Mouse (Mus musculus) limb, embryonic 15.5 days (tissue): ENCODE data around the gene Tada3. TPM values are rescaled to one million over a fixed set of nuclear protein-coding genes. Genes with fewer than 3 reads are reported as not detected.

Experiments
- ATAC-seq: fragments of 200-750 bp; cut with Nextera tagmentation; 2 replicates; pipeline ENCODE4 v1.8.0; 2017; ENCODE audit warnings: low read depth, moderate TSS enrichment; ENCODE audit not compliant: insufficient number of reproducible peaks, low FRiP score, low TSS enrichment
- H3K27ac ChIP-seq: fragments of 300-500 bp; sonication (generic); 2 replicates; pipeline ENCODE4 v1.5.1; 2015; ENCODE audit warnings: moderate library complexity, mild to moderate bottlenecking, inconsistent platforms
- H3K27me3 ChIP-seq: fragments of 300-500 bp; sonication (generic); 2 replicates; pipeline ENCODE4 v1.6.1; 2015; ENCODE audit warnings: inconsistent platforms
- H3K36me3 ChIP-seq: fragments of 300-500 bp; sonication (generic); 2 replicates; pipeline ENCODE4 v1.6.1; 2015; ENCODE audit warnings: inconsistent platforms
- H3K4me1 ChIP-seq: fragments of 300-500 bp; sonication (generic); 2 replicates; pipeline ENCODE4 v1.6.1; 2015; ENCODE audit warnings: inconsistent platforms
- H3K4me2 ChIP-seq: fragments of 300-500 bp; sonication (generic); 2 replicates; pipeline ENCODE4 v1.6.1; 2015; ENCODE audit warnings: mild to moderate bottlenecking, inconsistent platforms
- H3K4me3 ChIP-seq: fragments of 300-500 bp; sonication (generic); 2 replicates; pipeline ENCODE4 v1.5.1; 2015; ENCODE audit warnings: mild to moderate bottlenecking, inconsistent platforms
- H3K9ac ChIP-seq: fragments of 300-500 bp; sonication (generic); 2 replicates; pipeline ENCODE4 v1.6.1; 2015; ENCODE audit warnings: inconsistent platforms
- H3K9me3 ChIP-seq: fragments of 300-500 bp; sonication (generic); 2 replicates; pipeline ENCODE4 v1.6.1; 2016; ENCODE audit warnings: inconsistent platforms
- WGBS: fragments of 180-500 bp; shearing (Covaris S2); methylation state at CpG from one replicate; pipeline ENCODE4 v1.1.7; 2015; 5-methylcytosine and 5-hydroxymethylcytosine counted together
- polyA plus RNA-seq: library from polyadenylated mRNA; unstranded; fragments of >200 nt; fragmentation: Nextera tagmentation; extraction: Ambion mirVana; gene quantifications from 2 replicates; pipeline ENCODE4 v1.2.1, GENCODE M21; 2015

Gene Tada3
- polyA plus RNA-seq, 1 experiment from 2014 or later, result 45.1 TPM

GRCm38 (mm10) chr6:113362241-113362640, 15.4 kb downstream of the Tada3 start:
- Histone ChIP-seq H3K36me3 (peaks cover 10% of the 10 kb centered on the region), H3K4me3 (no peak overlapping the region), H3K27ac (no peak overlapping the region), H3K4me1 (no peaks in the 10 kb centered on the region), H3K27me3 (no peaks in the 10 kb centered on the region), H3K9ac (no peak overlapping the region), H3K4me2 (no peak overlapping the region), H3K9me3 (no peaks in the 10 kb centered on the region)
- ATAC-seq, result no peak
- 95% methylated on average over 1 of the region's 1 CpGs for WGBS

DNA sequence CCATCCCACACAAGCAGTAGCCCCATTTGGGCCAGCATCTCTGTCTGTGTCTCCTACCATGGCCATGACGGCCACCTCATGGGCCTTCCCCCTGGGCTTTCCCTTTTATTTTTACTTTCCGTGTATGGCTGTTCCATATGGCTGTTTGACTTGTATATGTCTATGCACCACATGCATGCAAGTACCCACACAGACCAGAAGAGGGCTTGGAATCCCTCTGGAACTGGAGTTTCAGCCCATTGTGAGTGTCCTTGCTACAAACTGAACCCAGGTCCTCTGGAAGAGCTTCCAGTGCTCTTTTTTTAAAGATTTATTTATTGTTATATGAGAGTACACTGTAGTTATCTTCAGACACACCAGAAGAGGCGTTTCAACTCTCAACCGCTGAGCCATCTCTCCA, 16.2 kb downstream of the Tada3 start:
- Histone ChIP-seq H3K9me3 (no peaks in the 10 kb centered on the region), H3K36me3 (0 out of 2 replicates have a peak, but pooled peaks cover 3% of the 10 kb centered on the region), H3K4me1 (no peaks in the 10 kb centered on the region), H3K27me3 (no peaks in the 10 kb centered on the region), H3K27ac (no peak overlapping the region), H3K9ac (no peak overlapping the region), H3K4me3 (no peak overlapping the region), H3K4me2 (no peak overlapping the region)
- 75% methylated on average over 4 of the region's 4 CpGs for WGBS
- no peak for ATAC-seq

DNA sequence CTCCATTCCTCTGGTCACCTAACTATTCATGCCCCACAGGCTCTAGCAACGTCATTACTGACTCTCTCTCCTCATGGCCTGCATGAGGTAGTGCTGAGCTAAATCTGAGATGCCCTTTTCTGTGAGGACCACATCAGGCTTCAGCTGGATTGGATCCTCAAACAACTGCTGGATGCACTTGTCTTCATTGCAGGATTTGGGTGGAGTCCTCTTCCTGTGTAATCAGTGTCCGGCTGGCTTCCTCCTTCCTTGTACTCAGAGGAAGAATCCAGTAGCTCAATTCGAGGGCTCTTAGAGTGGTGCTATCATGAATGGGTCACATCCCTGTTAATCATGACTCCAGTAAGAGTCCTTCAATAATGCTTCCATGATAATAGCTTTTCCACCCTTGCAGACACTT, 24.0 kb downstream of the Tada3 start:
- no peaks in the 10 kb centered on the region for H3K27me3 ChIP-seq
- H3K36me3 ChIP-seq, result no peaks in the 10 kb centered on the region
- H3K4me3 ChIP-seq, result no peak overlapping the region
- no peak for ATAC-seq
- H3K4me2 ChIP-seq, result no peak overlapping the region
- 71% methylated on average over 3 of the region's 3 CpGs for WGBS
- no peak overlapping the region for H3K9ac ChIP-seq
- H3K9me3 ChIP-seq, result no peaks in the 10 kb centered on the region
- H3K4me1 ChIP-seq, result no peaks in the 10 kb centered on the region
- no peak overlapping the region for H3K27ac ChIP-seq

DNA sequence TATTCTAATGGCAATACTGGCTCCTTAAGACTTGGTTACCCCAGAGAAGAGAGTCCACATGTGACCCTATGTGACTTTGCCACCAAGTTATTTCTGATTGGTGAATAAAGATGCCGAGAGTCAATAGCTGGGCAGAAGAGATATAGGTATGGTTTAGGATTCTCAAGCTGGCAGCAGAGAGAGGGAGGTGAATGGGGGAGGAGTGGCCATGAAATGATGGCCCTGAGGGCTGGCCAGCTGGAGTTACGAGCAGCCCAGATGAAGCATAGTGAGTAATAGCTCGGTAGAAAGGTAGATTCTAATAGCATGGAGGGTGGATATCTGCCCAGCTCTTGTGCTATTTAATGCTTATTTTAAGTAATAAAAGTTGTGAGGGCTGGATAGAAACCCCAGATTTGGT, 24.9 kb downstream of the Tada3 start:
- Histone ChIP-seq H3K27me3 (no peaks in the 10 kb centered on the region), H3K9me3 (no peaks in the 10 kb centered on the region), H3K9ac (no peak overlapping the region), H3K4me3 (no peak overlapping the region), H3K4me1 (no peaks in the 10 kb centered on the region), H3K4me2 (no peak overlapping the region), H3K36me3 (no peaks in the 10 kb centered on the region), H3K27ac (no peak overlapping the region)
- 58% methylated on average over 3 of the region's 3 CpGs for WGBS
- ATAC-seq, result no peak

GRCm38 (mm10) chr6:113351653-113352052, 26.0 kb downstream of the Tada3 start:
- Histone ChIP-seq H3K36me3 (no peaks in the 10 kb centered on the region), H3K27me3 (no peaks in the 10 kb centered on the region), H3K9ac (no peak overlapping the region), H3K27ac (no peak overlapping the region), H3K4me1 (no peaks in the 10 kb centered on the region), H3K4me3 (no peak overlapping the region), H3K9me3 (no peaks in the 10 kb centered on the region), H3K4me2 (no peak overlapping the region)
- WGBS, result 52% methylated on average over 10 of the region's 10 CpGs
- ATAC-seq, result no peak

GRCm38 (mm10) chr6:113351161-113351560, 26.5 kb downstream of the Tada3 start:
- Histone ChIP-seq H3K4me2 (no peak overlapping the region), H3K27me3 (no peaks in the 10 kb centered on the region), H3K36me3 (no peaks in the 10 kb centered on the region), H3K4me3 (no peak overlapping the region), H3K4me1 (no peaks in the 10 kb centered on the region), H3K27ac (no peak overlapping the region), H3K9me3 (no peaks in the 10 kb centered on the region), H3K9ac (no peak overlapping the region)
- no peak for ATAC-seq
- WGBS, result 95% methylated on average over 1 of the region's 1 CpGs

- Histone ChIP-seq H3K27me3 (no peaks in the 10 kb centered on the region), H3K27ac (no peak overlapping the region), H3K4me3 (no peak overlapping the region), H3K4me2 (no peak overlapping the region), H3K36me3 (no peaks in the 10 kb centered on the region), H3K4me1 (no peaks in the 10 kb centered on the region), H3K9ac (no peak overlapping the region), H3K9me3 (no peaks in the 10 kb centered on the region)
- ATAC-seq, result no peak
Observed at GRCm38 (mm10) chr6:113350538-113350937, 27.1 kb downstream of the Tada3 start.

DNA sequence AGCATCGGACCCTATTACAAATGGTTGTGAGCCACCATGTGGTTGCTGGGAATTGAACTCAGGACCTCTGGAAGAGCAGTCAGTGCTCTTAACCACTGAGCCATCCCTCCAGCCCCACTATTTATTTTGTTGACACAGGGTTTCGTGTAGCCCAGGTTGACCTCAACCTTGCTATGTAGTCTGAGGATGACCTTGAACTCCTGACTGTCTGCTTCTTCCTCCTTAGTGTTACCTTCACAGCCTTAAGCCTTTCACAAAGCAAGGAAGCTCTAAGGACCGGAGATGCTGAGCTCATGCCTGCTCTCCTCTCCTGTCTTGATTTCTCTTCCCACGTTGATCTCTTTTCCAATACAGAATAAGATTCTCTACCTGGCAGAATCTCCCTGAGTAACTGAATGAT, 30.8 kb downstream of the Tada3 start:
- Histone ChIP-seq H3K4me3 (no peak overlapping the region), H3K27me3 (no peaks in the 10 kb centered on the region), H3K27ac (no peak overlapping the region), H3K9me3 (no peaks in the 10 kb centered on the region), H3K4me2 (no peak overlapping the region), H3K9ac (no peak overlapping the region), H3K4me1 (peaks cover 21% of the 10 kb centered on the region), H3K36me3 (no peaks in the 10 kb centered on the region)
- WGBS, result 74% methylated on average over 4 of the region's 4 CpGs
- no peak for ATAC-seq

DNA sequence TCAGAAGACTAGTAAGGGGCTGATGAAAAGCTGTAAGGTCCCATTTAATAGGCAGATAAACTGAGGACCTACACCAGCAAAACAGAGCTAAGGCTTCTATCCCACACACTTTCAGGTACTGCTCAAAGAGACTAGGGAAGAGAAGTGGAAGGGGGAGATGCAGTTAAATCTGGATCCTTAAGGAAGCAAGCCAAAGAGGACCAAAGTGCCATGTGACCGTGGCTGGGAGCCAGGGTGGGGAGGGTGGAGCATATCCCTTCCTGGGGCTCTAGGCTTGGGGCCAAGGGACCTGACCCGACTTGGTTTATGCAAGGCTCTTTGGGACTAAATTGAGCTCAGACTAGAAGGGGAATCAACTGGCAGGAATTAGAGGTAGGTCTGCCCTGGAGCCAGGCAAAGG, 33.4 kb downstream of the Tada3 start:
- Histone ChIP-seq H3K9me3 (no peaks in the 10 kb centered on the region), H3K4me2 (peak overlapping the region; percentile 52), H3K9ac (peak overlapping the region; percentile 72; the same call in 1 of the 2 replicates), H3K27me3 (no peaks in the 10 kb centered on the region), H3K36me3 (peaks cover 18% of the 10 kb centered on the region), H3K27ac (peak overlapping the region; percentile 51; the same call in 1 of the 2 replicates), H3K4me3 (peak overlapping the region; percentile 60), H3K4me1 (peaks cover 25% of the 10 kb centered on the region)
- no peak for ATAC-seq
- 39% methylated on average over 2 of the region's 2 CpGs for WGBS

DNA sequence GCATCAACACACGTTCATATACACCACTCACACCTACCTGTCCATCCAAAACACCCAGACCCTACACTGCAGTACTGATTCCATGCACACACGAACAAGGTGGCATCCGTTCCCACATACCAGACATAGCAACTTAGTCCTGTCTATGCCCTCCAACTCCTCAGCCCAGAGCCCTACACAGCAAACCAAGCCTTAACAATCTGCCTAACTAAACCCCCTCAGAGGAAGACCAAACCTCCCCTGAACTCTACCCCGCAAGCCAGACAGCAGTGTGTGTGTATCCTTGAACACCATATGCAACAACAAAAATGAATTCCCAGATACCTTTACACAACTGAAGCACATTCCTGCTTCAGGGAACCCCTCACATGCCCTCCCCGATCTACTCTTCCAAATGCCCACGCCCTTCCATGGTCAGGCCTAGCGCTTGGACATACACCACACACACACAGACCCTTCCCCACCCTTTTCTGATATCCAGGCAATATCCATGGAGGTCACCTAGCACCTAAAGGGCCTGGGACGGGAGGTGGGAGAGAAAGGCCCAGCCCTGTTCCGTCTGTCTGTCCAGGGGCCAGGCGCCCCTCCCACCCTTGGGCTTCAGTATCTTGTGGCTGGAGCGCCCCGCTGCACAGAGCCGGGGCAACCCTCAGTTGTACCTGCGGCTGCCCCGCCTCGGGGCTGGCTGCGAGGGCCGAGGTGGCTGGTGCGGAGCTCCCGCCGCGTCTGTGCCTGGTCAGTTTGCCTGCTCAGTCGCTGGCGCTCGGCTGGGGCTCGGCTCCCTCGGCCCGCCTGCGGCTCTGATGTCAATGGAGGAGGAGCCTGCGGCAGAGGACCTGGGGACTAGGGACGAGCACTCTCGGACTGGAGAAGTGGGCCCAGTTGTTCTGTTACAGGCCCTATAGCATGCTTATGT, 34.2 kb downstream of the Tada3 start, which contains the start of gene Camk1:
Camk1 (minus strand) TSS at position 808 of the 916 bp plus-strand sequence.
- H3K4me1 ChIP-seq, result peaks cover 25% of the 10 kb centered on the region
- H3K27me3 ChIP-seq, result no peaks in the 10 kb centered on the region
- 14% methylated on average over 32 of the region's 32 CpGs for WGBS
- H3K4me3 ChIP-seq, result peak within 1 kb of the TSS; percentile 60
- peak; percentile 82 for ATAC-seq
- peaks cover 26% of the 10 kb centered on the region for H3K36me3 ChIP-seq
- peak within 1 kb of the TSS; percentile 72 for H3K9ac ChIP-seq
- H3K4me2 ChIP-seq, result peak within 1 kb of the TSS; percentile 52
- H3K27ac ChIP-seq, result peak within 1 kb of the TSS; percentile 51
- no peaks in the 10 kb centered on the region for H3K9me3 ChIP-seq

GRCm38 (mm10) chr6:113342297-113342696, 35.4 kb downstream of the Tada3 start:
- H3K36me3 ChIP-seq, result peaks cover 38% of the 10 kb centered on the region
- H3K4me2 ChIP-seq, result peak overlapping the region; percentile 52
- peaks cover 25% of the 10 kb centered on the region for H3K4me1 ChIP-seq
- no peaks in the 10 kb centered on the region for H3K9me3 ChIP-seq
- WGBS, result 54% methylated on average over 3 of the region's 7 CpGs
- H3K9ac ChIP-seq, result no peak overlapping the region; the same call in 1 of the 2 replicates
- H3K27me3 ChIP-seq, result no peaks in the 10 kb centered on the region
- no peak for ATAC-seq
- H3K27ac ChIP-seq, result no peak overlapping the region
- peak overlapping the region; percentile 60; the same call in 1 of the 2 replicates for H3K4me3 ChIP-seq

DNA sequence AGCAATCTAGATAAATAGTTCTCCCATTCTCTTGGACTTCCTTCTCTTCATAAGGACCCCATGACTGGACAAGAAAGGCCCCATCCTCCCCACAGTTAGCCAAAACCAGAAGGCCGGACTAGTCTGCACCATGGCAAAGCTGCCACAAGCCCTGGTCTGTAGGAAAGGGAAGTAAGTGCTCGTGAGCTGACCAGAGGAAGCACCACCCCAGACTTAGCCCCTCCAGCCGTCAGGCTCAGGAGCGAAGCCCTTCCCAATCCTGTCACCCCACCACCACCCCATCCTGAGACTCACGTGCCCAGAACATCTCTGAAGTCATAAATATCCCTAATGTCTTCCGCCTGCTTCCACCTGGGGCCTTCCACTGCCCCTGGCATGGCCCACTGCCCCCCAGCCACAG, 36.1 kb downstream of the Tada3 start:
- 65% methylated on average over 6 of the region's 6 CpGs for WGBS
- no peak overlapping the region for H3K4me2 ChIP-seq

More for the DNA sequence above, 36.1 kb downstream of the Tada3 start:
- Histone ChIP-seq H3K36me3 (peaks cover 42% of the 10 kb centered on the region), H3K4me1 (peaks cover 25% of the 10 kb centered on the region), H3K9ac (no peak overlapping the region), H3K27me3 (no peaks in the 10 kb centered on the region), H3K4me3 (0 out of 2 replicates have a peak overlapping the region, but pooled peaks have one; percentile 1), H3K27ac (0 out of 2 replicates have a peak overlapping the region, but pooled peaks have one; percentile 33), H3K9me3 (no peaks in the 10 kb centered on the region)
- ATAC-seq, result no peak
